15 mouse cellular contexts compared by ENCODE assay signal in the genomic region with DNA sequence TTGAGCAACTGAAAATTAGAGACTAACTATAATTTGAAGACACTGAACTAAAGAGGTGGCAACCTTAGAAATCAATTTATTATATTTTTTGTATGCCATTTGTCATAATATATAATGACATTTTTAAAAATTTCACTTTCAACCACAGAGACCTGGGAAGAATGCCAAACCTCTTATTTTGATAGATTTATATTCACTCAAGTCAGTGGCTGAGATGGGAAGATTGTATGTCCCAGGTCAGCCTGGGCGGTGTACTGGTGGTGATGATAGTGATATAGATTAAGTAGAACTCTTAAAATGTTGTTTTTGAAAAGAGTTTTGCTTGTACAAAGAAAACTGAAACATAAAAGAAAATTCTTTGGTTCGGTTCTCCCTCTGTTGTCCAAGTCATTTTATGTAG.
"Had no signal": no experiment of that assay in that cellular context is flagged by ENCODE, and none has a peak within 500 bp of the region (broad histone marks: within the 10 kb centered on the region; RNA-seq: fewer than 3 reads in every experiment).

No protein-coding gene starts in this region.

- ATAC-seq: midbrain, embryonic 15.5 days had no signal

- H3K9me3 ChIP-seq: limb, embryonic 12.5 days; midbrain, embryonic 15.5 days had no signal

- DNase-seq: kidney, adult 18-20 months; kidney, postnatal 10 days; kidney, postnatal 4 days; lung, embryonic 14.5 days; lung, postnatal 10 days; lung, postnatal 4 days; right cerebral cortex, postnatal 4 days; spleen, adult 18-20 months; thymus, adult 18-20 months; thymus, postnatal 14 days had no signal

- H3K27ac ChIP-seq: left cerebral cortex, adult 2 months; midbrain, embryonic 15.5 days had no signal

- H3K4me2 ChIP-seq: limb, embryonic 12.5 days; liver, embryonic 11.5 days; lung, embryonic 14.5 days; midbrain, embryonic 11.5 days; midbrain, embryonic 15.5 days had no signal

- H3K27me3 ChIP-seq: limb, embryonic 12.5 days; midbrain, embryonic 15.5 days had no signal

- H3K9ac ChIP-seq: limb, embryonic 12.5 days; lung, embryonic 14.5 days; midbrain, embryonic 15.5 days had no signal

- H3K4me3 ChIP-seq: left cerebral cortex, adult 2 months; limb, embryonic 12.5 days; midbrain, embryonic 15.5 days had no signal
